Mouse (Mus musculus) urinary bladder, adult 18-20 months (tissue): Measurements from ENCODE around the gene Ptpre.
A peak's percentile ranks its signal among the peaks of the same experiment; 100 is the strongest.
"Not testable (repeated sequence)": the region's sequence is repeated elsewhere in the genome, so short reads cannot be mapped to it uniquely, and the experiment has no call there.

ENCODE experiments used
- DNase-seq, 2 experiments: peaks; one replicate each; pipeline ENCODE4 v3.0.0; 2022; ENCODE audit warnings: low spot score in 2 of 2, mixed read lengths in 2 of 2

Ptpre gene

GRCm38 (mm10) chr7:135694796-135695195 is 157.5 kb downstream of the Ptpre start:
- no peak for DNase-seq

GRCm38 (mm10) chr7:135696127-135696526 is 158.8 kb downstream of the Ptpre start:
- no peak for DNase-seq

DNA sequence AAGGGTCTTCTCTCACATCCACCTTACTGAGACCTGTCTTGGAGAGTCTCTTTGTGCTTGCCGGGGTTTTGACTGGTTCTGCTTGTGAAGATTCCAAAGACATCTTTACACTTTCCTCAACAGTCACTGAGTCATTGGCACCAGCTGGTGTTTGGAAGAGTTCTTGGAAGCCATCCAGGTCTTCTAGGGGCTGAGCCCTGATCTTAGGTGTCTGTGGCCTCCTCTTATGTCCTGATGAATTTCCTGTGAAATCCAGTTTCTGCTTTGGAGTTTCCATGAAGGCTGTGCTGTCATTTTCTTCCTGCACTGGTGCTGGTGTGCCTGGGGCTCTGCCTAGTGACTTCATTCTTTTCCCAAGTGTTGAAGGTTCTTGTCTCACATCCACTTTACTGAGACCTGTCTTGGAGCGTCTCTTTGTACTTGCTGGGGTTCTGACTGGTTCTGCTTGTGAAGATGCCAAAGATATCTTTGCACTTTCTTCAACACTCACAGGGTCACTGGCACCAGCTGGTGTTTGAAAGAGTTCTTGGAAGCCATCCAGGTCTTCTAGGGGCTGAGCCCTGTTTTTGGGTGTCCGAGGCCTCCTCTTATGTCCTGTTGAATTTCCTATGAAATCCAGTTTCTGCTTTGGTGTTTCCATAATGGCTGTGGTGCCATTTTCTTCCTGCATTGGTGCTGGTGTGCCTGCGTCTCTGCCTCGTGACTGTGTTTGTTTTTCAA is 159.9 kb downstream of the Ptpre start:
- DNase-seq: not testable (repeated sequence)

DNA sequence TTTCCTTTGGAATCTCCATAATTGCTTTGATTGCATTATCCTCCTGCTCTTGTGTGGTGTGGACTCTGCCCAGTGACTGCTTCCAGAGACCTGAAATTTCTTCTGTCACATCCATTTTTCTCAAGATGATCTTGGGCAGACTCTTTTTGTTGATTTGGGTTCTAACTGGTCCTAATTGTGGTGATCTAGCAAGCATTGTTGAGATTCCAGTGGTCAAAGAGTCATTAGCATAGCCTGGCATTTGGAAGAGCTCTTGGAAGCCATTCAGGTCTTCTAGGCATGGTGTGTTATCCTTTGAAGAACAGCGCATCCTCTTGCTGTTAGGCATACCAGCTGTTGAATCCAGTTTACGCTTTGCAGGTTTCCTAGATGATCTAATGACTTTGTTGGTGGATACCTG is 161.1 kb downstream of the Ptpre start:
- no peak for DNase-seq

- not testable (repeated sequence) for DNase-seq
These were observed 162.1 kb downstream of the Ptpre start for GRCm38 (mm10) chr7:135699351-135699750.

GRCm38 (mm10) chr7:135703600-135704148 is 166.4 kb downstream of the Ptpre start:
- DNase-seq: no peak

GRCm38 (mm10) chr7:135704251-135704650 is 167.0 kb downstream of the Ptpre start:
- no peak for DNase-seq

DNA sequence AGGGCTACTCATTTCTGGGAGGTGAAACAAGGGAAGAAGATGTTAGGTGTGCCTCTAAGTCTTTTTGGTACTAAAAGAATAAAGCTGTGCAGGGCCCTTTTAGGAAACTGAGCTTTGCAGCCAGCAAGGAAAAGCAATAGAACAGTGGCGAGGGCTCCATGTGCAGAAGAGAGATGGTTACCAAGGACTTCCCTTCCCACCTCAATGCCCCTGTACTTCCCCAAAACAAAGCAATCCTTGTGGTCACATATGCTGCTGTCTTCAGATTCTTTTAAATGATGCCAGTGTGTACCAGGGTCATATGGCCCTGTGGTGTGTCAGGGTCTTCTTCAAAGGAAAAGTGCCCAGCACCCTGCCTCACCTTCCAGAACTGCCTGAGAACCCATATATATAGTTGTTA is 167.8 kb downstream of the Ptpre start:
- DNase-seq: no peak

GRCm38 (mm10) chr7:135705753-135706152 is 168.5 kb downstream of the Ptpre start:
- DNase-seq: no peak

DNA sequence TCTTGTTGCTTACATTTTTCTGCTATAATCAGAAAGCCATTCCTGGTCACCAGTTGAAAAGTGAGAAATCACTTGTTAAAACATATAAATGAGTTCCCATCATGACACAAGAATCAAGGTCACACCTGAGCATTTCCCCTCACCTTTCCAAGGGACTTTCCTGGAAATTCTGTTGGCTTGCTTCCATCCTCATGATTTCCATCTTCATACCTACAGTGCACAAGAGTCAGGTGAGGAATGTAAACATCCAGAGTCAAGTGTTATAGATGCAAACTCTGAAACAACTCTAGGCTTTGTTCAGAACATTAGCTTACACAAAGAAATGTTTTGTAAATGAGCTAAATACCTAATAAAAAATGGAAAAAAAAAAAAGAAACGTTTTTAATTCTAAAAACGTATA is 173.4 kb downstream of the Ptpre start:
- no peak for DNase-seq

DNA sequence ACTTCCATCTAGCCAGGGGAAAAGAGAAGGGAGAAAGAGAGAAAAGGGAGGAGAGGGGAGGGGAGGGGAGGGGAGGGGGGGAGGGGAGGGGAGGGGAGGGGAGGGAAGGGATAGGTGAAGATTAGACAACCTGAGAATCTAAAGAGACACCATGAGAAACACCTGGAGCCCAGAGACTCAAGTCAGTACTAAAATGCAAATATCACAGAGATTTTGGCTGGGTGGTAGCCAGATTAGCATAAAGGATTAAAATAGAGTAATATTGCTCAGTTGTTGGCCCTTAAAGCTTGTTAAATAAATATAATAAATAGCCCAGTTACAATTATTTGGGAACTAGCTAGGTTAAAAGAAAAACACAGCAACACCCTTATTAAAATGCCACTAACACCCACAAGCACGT is 175.3 kb downstream of the Ptpre start:
- DNase-seq: no peak

DNA sequence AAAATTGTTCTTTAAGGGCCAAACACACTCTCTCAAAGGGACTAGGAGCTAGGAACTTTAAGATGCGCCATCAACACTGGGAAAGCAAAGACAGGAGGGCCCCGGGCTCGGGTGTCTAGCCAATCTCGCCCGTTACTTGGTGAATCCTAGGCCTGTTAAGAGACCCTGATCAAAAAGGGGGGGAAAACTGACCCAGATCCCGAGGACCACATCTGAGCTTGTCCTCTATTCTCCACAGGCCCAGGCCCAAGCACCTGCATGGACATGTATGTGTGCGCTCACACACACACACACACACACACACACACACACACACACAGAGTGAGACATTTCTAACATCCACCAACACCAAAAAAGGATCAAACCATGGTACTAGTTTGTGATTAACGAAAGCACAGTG is 176.0 kb downstream of the Ptpre start:
- no peak for DNase-seq

GRCm38 (mm10) chr7:135715166-135715565 is 177.9 kb downstream of the Ptpre start:
- no peak for DNase-seq

- DNase-seq: peak in 1 of 2 experiments; percentile 27
These were observed 178.6 kb downstream of the Ptpre start, which contains the start of gene Mki67 for GRCm38 (mm10) chr7:135715642-135716444. TSS of gene Mki67 (minus strand) at chr7:135716361.

- DNase-seq: peak; percentile 65 to 83
These were observed 179.2 kb downstream of the Ptpre start for GRCm38 (mm10) chr7:135716445-135716877.

GRCm38 (mm10) chr7:135716968-135717557 is 179.8 kb downstream of the Ptpre start:
- no peak for DNase-seq

DNA sequence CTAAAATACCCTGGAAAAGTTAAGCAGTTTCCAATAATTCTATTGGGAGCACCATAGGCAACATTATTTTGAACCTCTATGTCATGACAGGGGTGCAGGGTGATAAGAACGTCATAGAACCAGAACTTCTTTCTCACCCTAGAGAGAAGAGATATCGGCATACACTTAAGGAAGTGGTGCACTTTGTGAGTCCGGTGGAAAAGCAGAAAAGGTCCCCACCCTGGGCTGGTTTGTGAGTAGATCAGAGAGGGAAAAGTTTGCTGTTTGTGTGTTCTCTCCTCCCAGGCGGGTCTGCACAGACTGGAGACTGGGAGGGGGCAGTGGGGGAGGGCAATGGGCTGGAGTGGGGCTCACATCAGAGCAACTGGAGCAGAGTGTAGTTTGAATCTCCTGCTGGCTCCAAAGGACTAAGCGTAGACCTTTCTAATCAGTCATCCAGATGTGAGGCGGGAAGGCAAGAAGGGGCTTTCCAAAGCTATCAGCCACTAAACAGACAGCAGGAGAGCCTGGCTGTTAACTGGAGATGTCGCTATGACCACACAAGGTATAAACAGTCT is 184.2 kb downstream of the Ptpre start:
- DNase-seq: no peak

DNA sequence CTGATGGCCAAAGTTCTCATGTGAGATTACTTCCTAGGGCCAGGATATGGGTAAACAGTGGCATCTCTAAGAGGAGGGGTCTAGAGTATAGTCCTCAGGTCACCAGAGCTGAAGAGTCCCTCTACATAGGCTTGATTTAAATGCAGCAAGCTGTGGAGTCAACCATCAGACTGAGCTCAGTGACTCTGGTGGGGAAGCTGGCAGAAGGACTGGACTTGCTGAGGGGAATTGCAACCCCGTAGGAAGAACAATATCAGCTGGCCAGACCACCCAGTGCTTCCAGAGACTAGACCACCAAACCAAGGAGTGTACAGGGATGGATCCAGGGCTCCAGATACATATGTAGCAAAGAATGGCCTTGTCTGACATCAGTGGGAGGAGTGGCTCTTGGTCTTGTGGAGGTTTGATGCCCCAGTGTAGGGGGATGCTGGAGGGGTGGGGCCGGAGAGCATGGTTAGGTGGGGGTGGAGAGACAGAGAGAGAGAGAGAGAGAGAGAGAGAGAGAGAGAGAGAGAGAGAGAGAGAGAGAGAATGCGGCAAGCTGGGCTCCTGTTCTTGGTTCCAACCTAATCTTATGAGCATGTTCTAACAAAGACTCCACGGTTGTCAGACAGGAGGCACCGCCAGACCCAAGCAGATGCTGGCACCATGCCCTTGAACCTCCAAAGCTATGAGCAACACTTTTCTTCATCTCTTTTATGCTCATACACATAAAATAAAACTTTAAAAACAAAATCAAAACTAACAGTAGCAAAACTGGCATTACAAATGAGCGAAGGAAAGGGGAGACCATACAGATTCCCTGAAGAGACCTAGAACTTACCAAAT is 184.9 kb downstream of the Ptpre start:
- peak in 1 of 2 experiments; percentile 20 for DNase-seq

- DNase-seq: no peak
These were observed 186.5 kb downstream of the Ptpre start for GRCm38 (mm10) chr7:135723672-135724341.

GRCm38 (mm10) chr7:135726707-135727106 is 189.4 kb downstream of the Ptpre start:
- no peak for DNase-seq
